Mouse (Mus musculus) T-cell, adult 2 months (primary cell): ENCODE results near the gene Lpin3.

Experiments used
- DNase-seq: peaks from one replicate; pipeline ENCODE4 v3.0.0; 2022; ENCODE audit warnings: low spot score

Lpin3 gene

DNA sequence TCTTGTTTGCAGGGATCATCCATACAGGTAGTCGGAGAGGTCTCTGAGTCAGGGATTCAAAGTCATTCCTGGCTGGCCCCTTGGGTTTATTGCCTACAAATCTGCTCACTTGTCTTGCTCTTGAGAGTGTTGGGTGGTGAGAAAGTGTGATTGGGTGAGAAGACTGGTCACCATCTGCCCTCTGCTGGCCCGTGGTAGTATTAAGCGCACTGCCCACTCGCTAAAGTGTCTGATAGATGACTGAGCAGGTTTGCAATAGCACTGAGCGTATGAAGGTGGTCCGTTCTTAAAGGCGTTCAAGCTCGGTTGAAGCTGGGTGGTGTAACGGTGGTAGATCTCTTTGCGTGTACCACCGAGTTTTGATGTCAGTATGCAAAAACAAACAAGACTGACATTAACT, 6.8 kb downstream of the Lpin3 start:
- peak; percentile 61 for DNase-seq

- DNase-seq = peak; percentile 8
Measured at GRCm38 (mm10) chr2:160887859-160888258, 7.4 kb downstream of the Lpin3 start.

DNA sequence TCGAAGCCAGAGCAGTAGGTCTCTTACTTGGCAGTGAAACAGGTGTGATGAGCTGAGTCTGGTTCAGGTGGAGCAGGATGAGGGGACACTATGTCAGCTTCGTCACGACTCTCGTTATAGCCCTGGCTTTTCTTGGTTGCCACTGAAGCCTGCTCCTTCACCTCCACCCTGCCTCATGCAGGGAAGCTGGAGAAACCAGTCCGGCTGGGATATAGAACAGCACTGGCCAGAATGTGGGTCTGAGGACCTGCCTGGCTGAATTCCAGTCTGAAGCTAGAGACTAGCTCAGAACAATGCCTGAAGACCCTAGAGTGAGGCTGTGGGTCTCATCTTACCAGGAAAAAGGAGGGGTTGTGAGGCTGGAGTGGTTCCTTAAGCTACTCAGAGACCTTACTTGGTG, 10.6 kb downstream of the Lpin3 start:
- no peak for DNase-seq

- no peak for DNase-seq
Measured at GRCm38 (mm10) chr2:160891697-160892096, 11.2 kb downstream of the Lpin3 start.

- DNase-seq = no peak
Measured at GRCm38 (mm10) chr2:160901656-160902412, 21.4 kb downstream of the Lpin3 start.

DNA sequence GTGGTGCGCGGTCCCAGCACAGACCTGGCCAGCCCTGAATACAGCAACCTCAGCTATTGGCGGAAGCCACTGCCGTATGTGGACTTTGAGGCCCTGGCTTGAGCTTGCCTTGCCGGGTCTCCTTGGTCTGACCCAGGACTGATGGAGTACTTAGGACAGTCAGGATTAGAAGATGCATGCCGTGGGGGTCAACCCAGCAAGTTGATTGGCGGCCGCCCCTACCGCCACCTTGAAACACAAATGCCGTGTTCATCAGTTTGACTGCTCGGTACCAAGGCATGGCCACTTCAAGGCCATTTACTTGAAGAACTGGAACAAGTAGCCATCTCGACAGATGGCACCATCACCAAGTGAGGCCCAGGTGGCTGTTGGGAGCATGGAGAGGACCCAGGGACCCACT, 24.8 kb downstream of the Lpin3 start:
- no peak for DNase-seq

GRCm38 (mm10) chr2:160906101-160906500, 25.6 kb downstream of the Lpin3 start:
- no peak for DNase-seq

DNA sequence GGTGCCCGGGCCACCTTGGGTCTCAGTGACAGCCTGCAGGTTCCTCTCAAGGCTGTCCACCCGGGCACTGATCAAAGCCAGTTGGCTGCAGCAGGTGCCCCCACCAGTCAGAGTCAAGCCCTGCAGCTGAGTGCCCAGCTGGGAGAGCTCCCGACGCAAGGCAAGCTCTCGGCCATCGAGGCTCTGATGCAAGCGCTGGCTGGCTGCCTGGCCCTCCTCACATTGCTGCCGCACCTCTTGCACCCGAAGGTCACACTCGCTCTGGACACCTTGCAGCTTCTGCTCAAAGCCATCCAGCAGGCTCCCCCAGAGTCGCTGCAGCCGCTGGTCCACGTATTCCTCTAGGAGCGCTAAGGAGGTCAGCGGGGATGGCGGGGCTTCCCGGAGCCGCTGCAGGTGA, 28.1 kb downstream of the Lpin3 start:
- DNase-seq = no peak

- DNase-seq = no peak
Measured at GRCm38 (mm10) chr2:160910633-160911032, 30.2 kb downstream of the Lpin3 start.

- DNase-seq = no peak
Measured at GRCm38 (mm10) chr2:160911558-160912201, 31.2 kb downstream of the Lpin3 start.

- DNase-seq = no peak
Measured at GRCm38 (mm10) chr2:160912231-160912671, 31.8 kb downstream of the Lpin3 start, which contains the start of gene Emilin3. Gene Emilin3, minus strand, starts transcription at chr2:160912328.

DNA sequence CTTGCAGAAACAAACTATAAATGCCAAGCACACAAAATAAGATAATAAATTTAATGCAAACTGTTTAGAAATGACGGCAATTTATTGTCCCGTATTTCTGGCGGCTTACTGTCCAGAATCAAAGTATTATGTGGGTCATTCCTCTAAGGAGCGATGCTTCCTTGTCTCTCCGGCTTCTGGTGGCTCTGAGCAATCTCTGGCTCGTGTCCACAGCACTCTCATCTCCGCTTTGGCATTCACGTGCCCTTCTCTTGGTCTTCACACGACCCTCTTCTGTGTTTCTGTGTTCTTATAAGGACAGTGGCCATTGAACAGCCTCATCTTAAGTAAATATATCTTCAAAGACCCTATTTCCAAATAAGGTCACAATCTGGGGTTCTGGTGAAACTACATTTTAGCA, 34.2 kb downstream of the Lpin3 start:
- no peak for DNase-seq

GRCm38 (mm10) chr2:160915821-160916610, 35.5 kb downstream of the Lpin3 start:
- no peak for DNase-seq

DNA sequence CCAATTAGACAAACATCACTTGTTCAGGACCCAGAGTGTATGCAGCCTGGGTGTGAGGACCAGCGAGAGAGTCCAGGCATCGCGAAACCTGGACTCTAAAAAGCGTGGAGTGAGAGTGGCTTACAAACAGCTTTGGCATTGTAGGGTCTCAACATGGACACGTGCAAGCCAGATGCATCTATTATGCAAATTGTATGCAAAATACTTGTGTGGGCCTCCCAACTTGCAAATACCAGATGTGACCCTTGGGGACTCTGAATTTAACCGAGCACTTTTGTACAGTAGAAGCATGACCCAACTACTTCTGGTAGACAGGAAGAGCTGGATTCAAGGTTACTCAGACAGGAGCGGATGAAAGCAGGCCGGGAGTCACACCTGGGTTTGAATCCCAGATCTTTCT, 36.2 kb downstream of the Lpin3 start:
- DNase-seq = no peak

GRCm38 (mm10) chr2:160917313-160917712, 36.8 kb downstream of the Lpin3 start:
- no peak for DNase-seq

- DNase-seq = no peak
Measured at GRCm38 (mm10) chr2:160918154-160918929, 37.9 kb downstream of the Lpin3 start.

DNA sequence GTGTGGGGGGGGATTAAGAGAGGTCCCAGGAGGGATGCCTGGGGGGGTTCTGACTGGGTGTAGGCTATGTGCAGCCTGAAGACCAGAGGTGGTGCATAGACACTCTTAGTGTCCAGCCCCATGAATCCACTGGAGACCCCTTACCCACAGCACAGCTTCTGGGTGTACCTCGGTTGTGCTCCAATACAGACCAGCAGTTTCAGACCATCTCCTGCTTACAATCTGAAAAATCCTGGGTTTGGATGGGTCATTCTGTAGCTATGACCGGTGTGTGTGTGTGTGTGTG, 38.4 kb downstream of the Lpin3 start:
- DNase-seq = no peak

DNA sequence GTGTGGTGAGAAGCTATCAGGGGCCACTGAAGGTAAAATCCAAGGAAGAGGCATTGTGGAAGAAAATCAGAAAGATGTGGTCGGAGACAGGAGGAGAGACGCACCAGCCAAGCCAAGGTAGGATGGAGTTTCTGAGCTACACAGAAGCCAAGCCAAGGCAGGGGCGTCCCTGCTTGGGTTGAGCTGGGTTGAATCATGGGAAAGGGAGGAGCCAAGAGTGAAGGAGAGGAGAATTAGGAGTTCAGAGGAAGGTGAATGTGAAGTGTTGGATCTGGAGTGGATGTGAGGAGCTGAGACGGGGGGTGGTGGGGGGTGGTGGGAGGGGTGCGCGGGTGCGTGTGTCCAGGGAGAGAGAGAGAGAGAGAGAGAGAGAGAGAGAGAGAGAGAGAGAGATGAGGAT, 40.8 kb downstream of the Lpin3 start:
- DNase-seq = no peak

DNA sequence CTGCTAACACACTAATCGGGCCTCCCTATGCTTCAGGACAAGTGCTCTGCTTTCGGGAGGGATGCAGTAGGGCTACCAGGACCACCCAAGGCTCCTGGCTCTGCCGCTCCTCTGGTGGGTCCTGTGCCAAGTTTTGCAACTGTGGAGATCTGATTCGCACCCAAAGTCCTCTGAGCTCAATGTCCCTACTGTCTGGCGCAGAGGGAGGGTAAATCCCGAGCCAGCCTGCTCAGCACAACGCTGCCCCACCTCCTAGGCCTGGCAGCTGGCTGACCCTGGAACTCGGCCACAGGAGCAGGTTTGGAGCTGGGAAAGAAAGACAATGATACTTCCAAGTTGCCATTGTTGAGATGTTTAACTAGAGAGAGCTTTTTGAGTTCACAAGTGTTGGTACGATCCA, 44.7 kb downstream of the Lpin3 start:
- no peak for DNase-seq

DNA sequence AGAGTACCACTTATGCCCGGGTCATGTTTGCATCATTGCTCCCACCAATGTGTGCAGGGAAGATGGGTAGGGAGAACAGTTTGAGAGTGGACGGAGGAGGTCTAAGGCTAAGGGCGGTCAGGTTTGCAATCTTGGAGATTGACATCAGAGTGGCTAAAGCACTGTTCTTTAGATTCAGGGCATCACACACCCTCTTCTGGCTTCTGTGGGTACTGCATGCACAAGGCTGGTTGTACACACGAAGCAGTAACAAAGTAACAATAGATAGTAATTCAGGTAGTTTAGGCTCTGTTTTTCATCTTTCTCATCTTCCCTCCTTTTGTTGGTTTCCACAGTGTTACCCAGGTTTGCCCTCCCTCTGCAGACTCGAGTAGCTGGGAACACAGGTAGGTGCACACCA, 50.9 kb downstream of the Lpin3 start:
- no peak for DNase-seq

DNA sequence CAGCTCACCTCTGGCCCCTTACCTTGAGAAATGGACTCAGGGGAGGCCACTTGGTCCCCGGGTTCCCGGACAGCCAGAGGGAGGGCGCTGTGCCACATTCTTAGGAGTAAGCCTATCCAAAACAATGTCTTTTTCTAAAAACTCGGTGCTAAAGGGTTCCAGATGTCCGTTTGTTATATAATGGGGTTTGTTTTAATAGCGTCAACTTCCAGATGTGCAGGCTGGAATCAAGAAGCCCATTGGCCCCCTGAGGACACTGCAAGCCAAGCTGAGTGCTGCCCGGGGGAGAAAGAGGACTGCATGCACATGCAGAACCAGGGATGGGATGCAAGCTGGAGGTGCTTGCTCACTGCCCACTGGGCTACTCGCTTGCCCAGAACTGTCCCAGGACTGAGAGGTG, 51.9 kb downstream of the Lpin3 start:
- no peak for DNase-seq

- no peak for DNase-seq
Measured at GRCm38 (mm10) chr2:160932981-160933380, 52.5 kb downstream of the Lpin3 start.
